Mouse (Mus musculus) gastrocnemius, adult 18-20 months (tissue): Measurements from ENCODE around the gene Capza2. TPM values are rescaled to one million over a fixed set of nuclear protein-coding genes. Genes with fewer than 3 reads are reported as not detected.
"Not testable (repeated sequence)": the region's sequence is repeated elsewhere in the genome, so short reads cannot be mapped to it uniquely, and the experiment has no call there.

ENCODE experiments used
- DNase-seq: peaks from one replicate; pipeline ENCODE4 v3.0.0; 2021; ENCODE audit warnings: low spot score
- total RNA-seq, 2 experiments: library from RNA; stranded (reverse); gene quantifications; 2 replicates each; pipeline ENCODE4 v1.2.3; 2021

Capza2 gene
- total RNA-seq, 2 experiments from 2014 or later: 293 to 320 TPM

DNA sequence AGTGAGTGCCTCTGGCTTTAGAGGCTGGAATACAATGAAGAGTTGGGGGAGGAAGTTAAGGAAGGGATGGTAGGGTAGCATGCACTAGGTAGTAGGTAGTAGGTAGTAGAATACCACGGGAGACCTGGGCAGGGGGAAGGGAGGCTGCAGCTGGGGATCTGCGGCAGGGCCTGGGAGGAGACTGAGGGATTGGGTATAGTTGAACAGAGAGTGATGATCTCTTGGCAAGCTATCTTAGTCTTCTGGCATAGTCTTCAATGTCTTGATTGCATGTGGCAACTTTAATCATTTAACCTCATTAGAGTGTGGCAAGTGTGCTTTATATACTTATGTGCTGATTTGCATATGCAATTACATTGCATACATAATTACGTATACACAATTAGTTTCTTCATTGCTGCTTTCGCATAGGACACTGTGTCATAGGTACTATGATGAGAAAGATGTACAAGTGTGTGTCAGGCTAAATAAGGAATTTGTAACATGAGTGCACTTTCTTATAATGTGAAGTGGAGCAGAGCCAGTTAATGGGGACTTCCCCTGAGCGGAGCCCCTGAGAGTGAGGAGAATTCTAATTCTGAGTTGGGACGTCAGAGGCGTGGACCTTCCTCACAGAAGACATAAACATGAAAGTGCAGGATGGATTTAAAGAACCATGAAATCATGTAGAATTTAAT lies 65.0 kb downstream of the Capza2 start:
- DNase-seq: no peak

DNA sequence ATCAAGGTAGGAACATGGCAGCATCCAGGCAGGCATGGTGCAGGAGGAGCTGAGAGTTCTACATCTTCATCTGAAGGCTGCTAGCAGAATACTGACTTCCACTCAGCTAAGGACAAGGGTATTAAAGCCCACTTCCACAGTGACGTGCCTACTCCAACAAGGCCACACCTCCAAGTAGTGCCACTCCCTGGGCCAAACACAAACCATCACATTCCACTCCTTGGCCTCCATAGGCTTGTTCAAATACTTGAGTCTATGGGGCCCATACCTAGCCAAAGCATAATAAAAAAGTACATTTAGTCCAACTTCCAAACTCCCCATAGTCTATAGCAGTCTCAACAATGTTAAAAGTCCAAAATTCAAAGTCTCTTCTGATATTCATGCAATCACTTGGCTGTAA lies 68.0 kb downstream of the Capza2 start:
- DNase-seq: not testable (repeated sequence)

DNA sequence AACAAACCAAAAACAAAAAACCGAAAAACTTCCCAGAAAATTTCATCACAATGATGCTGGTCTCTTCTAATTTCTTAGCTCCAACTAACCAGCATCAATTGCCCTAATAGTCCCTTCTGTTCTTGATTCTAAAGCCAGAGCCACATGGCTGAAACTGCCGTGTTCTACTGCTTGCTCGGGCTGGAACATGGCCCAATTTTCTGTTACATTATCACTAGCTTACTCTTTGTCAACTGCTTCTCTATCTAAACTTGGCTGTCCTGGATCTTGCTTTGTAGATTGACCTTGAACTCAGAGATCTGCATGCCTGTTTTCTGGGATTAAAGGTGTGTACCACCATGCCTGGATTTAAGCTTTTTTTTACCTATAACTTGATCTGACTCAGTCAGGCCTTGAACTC lies 69.9 kb downstream of the Capza2 start:
- DNase-seq: no peak

Other genes starting within 250 kb of the Capza2 start
- 10 to 100 TPM in 1 of 2 experiments, 1 to 10 TPM in 1; 9.9 to 10.3 TPM for gene Met, start 172.4 kb upstream of the Capza2 start, total RNA-seq
- gene St7, start 56.7 kb downstream of the Capza2 start, total RNA-seq: 10 to 100 TPM; 12.5 to 14.2 TPM